Comparison of ENCODE assay signal across 8 mouse cellular contexts in the genomic region with DNA sequence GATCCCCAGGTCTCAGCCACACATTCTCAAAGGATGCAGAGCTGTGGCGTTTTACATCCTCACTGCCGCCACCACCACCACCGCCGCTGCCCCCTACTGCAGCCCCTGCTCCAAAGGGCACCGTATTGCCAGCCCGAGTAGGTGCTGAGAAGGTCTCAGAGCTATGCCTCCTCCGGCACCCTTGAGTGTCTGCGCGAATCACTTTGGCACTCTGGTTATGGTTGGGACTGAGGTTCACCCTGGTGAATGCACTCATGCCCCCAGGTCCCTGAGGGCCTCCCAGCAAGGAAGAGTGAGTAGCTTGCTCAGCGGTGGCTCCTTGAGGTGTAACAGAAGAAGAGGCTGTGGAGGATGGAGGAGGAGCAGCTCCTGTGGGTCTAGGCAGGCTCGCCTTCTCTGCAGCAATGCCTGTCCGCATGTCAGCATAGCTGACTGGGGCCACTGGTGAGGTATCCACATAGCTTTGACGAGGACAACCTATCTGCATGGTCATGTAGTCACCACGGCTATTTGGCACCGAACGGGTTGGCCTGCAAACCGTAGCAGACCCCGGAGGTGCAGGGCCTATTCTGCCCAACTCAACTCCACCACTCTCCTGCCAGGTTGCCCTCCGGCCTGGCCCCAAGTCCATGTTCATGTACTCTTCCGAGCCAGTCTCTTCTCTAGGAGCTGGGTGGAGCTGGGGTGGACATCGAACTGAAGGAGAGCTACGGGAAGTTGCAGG. TPM values are rescaled to one million over a fixed set of nuclear protein-coding genes. Genes with fewer than 3 reads are reported as not detected.
DNase-seq lines count a peak whose midpoint lies in the region; ATAC-seq and TF ChIP-seq lines count a peak whose summit lies in the region.

No protein-coding gene starts in this region.

- DNase-seq in heart, postnatal 10 days = peak; percentile 51 to 61

- H3K9ac ChIP-seq in embryonic facial prominence, embryonic 15.5 days = peak overlapping the region; percentile 21; the same call in 1 of the 2 replicates
- peak overlapping the region; percentile 57 for H3K9ac ChIP-seq in limb, embryonic 12.5 days (replicated peaks)
- peak overlapping the region; percentile 54 for H3K9ac ChIP-seq in neural tube, embryonic 14.5 days (replicated peaks; ENCODE audit: low read depth, low read length)

- no peak for ATAC-seq in erythroblast, adult 5-6 weeks (replicated peaks; ENCODE audit: low FRiP score, poor library complexity, severe bottlenecking)
- no peak for ATAC-seq in embryonic facial prominence, embryonic 15.5 days (ENCODE audit: insufficient number of reproducible peaks, low FRiP score, low TSS enrichment, low read depth)
- ATAC-seq in limb, embryonic 12.5 days (ENCODE audit: insufficient number of reproducible peaks, insufficient read depth, low FRiP score, low TSS enrichment, low read depth) = no peak
- no peak for ATAC-seq in neural tube, embryonic 14.5 days (ENCODE audit: low read depth)
- no peak for ATAC-seq in megakaryocyte, adult 5-6 weeks (ENCODE audit: poor library complexity, severe bottlenecking)

- TF ChIP-seq CTCF in E14TG2a.4 (conservative IDR thresholded peaks at IDR 0.05; ENCODE audit: low read length) = no peak

- peak overlapping the region; percentile 69 for H3K4me2 ChIP-seq in embryonic facial prominence, embryonic 15.5 days (replicated peaks)
- H3K4me2 ChIP-seq in limb, embryonic 12.5 days = peak overlapping the region; percentile 85
- peak overlapping the region; percentile 84 for H3K4me2 ChIP-seq in neural tube, embryonic 14.5 days (ENCODE audit: low read depth, low read length)

- peaks cover 8% of the 10 kb centered on the region; the same call in 1 of the 2 replicates for H3K36me3 ChIP-seq in erythroblast, embryonic 14.5 days (ENCODE audit: control insufficient read depth)
- H3K36me3 ChIP-seq in E14TG2a.4 (ENCODE audit: insufficient read depth, low read length) = no peaks in the 10 kb centered on the region
- peaks cover 10% of the 10 kb centered on the region; the same call in 1 of the 2 replicates for H3K36me3 ChIP-seq in embryonic facial prominence, embryonic 15.5 days
- H3K36me3 ChIP-seq in limb, embryonic 12.5 days = peaks cover 25% of the 10 kb centered on the region
- no peaks in the 10 kb centered on the region; the same call in 1 of the 2 replicates for H3K36me3 ChIP-seq in neural tube, embryonic 14.5 days (ENCODE audit: control insufficient read depth, insufficient read depth, low read length)

- H3K4me1 ChIP-seq in erythroblast, embryonic 14.5 days (ENCODE audit: control insufficient read depth) = peaks cover 16% of the 10 kb centered on the region
- H3K4me1 ChIP-seq in E14TG2a.4 (replicated peaks; ENCODE audit: low read depth, low read length) = peaks cover 46% of the 10 kb centered on the region
- H3K4me1 ChIP-seq in embryonic facial prominence, embryonic 15.5 days = peaks cover 46% of the 10 kb centered on the region
- H3K4me1 ChIP-seq in limb, embryonic 12.5 days (replicated peaks) = peaks cover 59% of the 10 kb centered on the region
- peaks cover 48% of the 10 kb centered on the region for H3K4me1 ChIP-seq in neural tube, embryonic 14.5 days (ENCODE audit: control insufficient read depth, insufficient read depth, low read length)

- H3K4me3 ChIP-seq in erythroblast, embryonic 14.5 days (replicated peaks) = peak overlapping the region; percentile 0
- H3K4me3 ChIP-seq in E14TG2a.4 (replicated peaks; ENCODE audit: low read length) = peak overlapping the region; percentile 39; the same call in 1 of the 2 replicates
- peak overlapping the region; percentile 63 for H3K4me3 ChIP-seq in embryonic facial prominence, embryonic 15.5 days (replicated peaks)
- peak overlapping the region; percentile 72 for H3K4me3 ChIP-seq in limb, embryonic 12.5 days (replicated peaks)
- peak overlapping the region; percentile 44 for H3K4me3 ChIP-seq in neural tube, embryonic 14.5 days (ENCODE audit: low read depth, low read length)

- intact Hi-C loops in heart, postnatal 10 days (cut with DNase I) = loop anchor here (2.0 to 10.0 kb wide), 3 partner anchors 88 to 552 kb away; no protein-coding TSS in a partner anchor

- WGBS in embryonic facial prominence, embryonic 15.5 days = 54% methylated on average over 22 of the region's 22 CpGs
- 68% methylated on average over 22 of the region's 22 CpGs for WGBS in limb, embryonic 12.5 days
- 58% methylated on average over 22 of the region's 22 CpGs for whole genome bisulfite sequencing in neural tube, embryonic 14.5 days

- peaks cover 6% of the 10 kb centered on the region for H3K9me3 ChIP-seq in erythroblast, embryonic 14.5 days (ENCODE audit: control insufficient read depth, low read length)
- no peaks in the 10 kb centered on the region for H3K9me3 ChIP-seq in E14TG2a.4 (ENCODE audit: low read length)
- H3K9me3 ChIP-seq in embryonic facial prominence, embryonic 15.5 days (replicated peaks) = no peaks in the 10 kb centered on the region
- no peaks in the 10 kb centered on the region; the same call in 1 of the 2 replicates for H3K9me3 ChIP-seq in limb, embryonic 12.5 days
- no peaks in the 10 kb centered on the region for H3K9me3 ChIP-seq in neural tube, embryonic 14.5 days (ENCODE audit: control insufficient read depth, low read length)

- peak overlapping the region; percentile 73 for H3K27ac ChIP-seq in embryonic facial prominence, embryonic 15.5 days (replicated peaks)
- peak overlapping the region; percentile 62 for H3K27ac ChIP-seq in limb, embryonic 12.5 days
- H3K27ac ChIP-seq in neural tube, embryonic 14.5 days (ENCODE audit: low read depth, low read length) = peak overlapping the region; percentile 39

- peaks cover 71% of the 10 kb centered on the region for H3K27me3 ChIP-seq in erythroblast, embryonic 14.5 days (ENCODE audit: control insufficient read depth)
- peaks cover 58% of the 10 kb centered on the region for H3K27me3 ChIP-seq in E14TG2a.4 (ENCODE audit: insufficient read depth, low read length)
- H3K27me3 ChIP-seq in embryonic facial prominence, embryonic 15.5 days = no peaks in the 10 kb centered on the region
- H3K27me3 ChIP-seq in limb, embryonic 12.5 days = 0 out of 2 replicates have a peak, but pooled peaks cover 6% of the 10 kb centered on the region
- no peaks in the 10 kb centered on the region for H3K27me3 ChIP-seq in neural tube, embryonic 14.5 days (ENCODE audit: control insufficient read depth, insufficient read depth, low read length)

RNA-seq across cellular contexts. Expression of gene Irs1, which starts 4.0 kb away (rescaled TPM):
- 0.01 TPM in 1 of 2 replicates, not detected in the other for polyA plus RNA-seq in erythroblast, embryonic 14.5 days (2012)
- total RNA-seq in erythroblast, adult 5-6 weeks (2015; ENCODE audit: low replicate concordance) = 0.42 TPM in 1 of 2 replicates, not detected in the other
- not detected in 2 replicates for total RNA-seq in erythroblast, adult 5-6 weeks (2017; ENCODE audit: low replicate concordance)
- polyA plus RNA-seq in embryonic facial prominence, embryonic 15.5 days (2015; fragmentation: Nextera tagmentation; extraction: Ambion mirVana) = 10.8 and 12.0 TPM in 2 replicates
- 10 to 100 TPM; 29.7 to 41.2 TPM for total RNA-seq in heart, postnatal 10 days (2021)
- 12.0 and 13.8 TPM in 2 replicates for polyA plus RNA-seq in limb, embryonic 12.5 days (2016; fragmentation: Nextera tagmentation; extraction: Ambion mirVana)
- polyA plus RNA-seq in neural tube, embryonic 14.5 days (2014; fragmentation: Nextera tagmentation; extraction: Ambion mirVana) = 9.4 and 11.4 TPM in 2 replicates
- 0.02 and 0.07 TPM in 2 replicates for total RNA-seq in megakaryocyte, adult 5-6 weeks (2015)
- total RNA-seq in megakaryocyte, adult 5-6 weeks (2017) = 0.16 TPM in 1 of 2 replicates, not detected in the other

RNA-seq across cellular contexts. Expression of gene Rhbdd1, which starts 29.0 kb away (rescaled TPM):
- polyA plus RNA-seq in erythroblast, embryonic 14.5 days (2012) = 0.13 and 0.15 TPM in 2 replicates
- total RNA-seq in erythroblast, adult 5-6 weeks (2015; ENCODE audit: low replicate concordance) = 3.6 and 5.2 TPM in 2 replicates
- total RNA-seq in erythroblast, adult 5-6 weeks (2017; ENCODE audit: low replicate concordance) = 4.6 and 7.6 TPM in 2 replicates
- polyA plus RNA-seq in embryonic facial prominence, embryonic 15.5 days (2015; fragmentation: Nextera tagmentation; extraction: Ambion mirVana) = 9.1 and 10.3 TPM in 2 replicates
- total RNA-seq in heart, postnatal 10 days (2021) = 10 to 100 TPM; 10.7 to 11.6 TPM
- polyA plus RNA-seq in limb, embryonic 12.5 days (2016; fragmentation: Nextera tagmentation; extraction: Ambion mirVana) = 7.7 and 8.4 TPM in 2 replicates
- 2.7 and 3.2 TPM in 2 replicates for polyA plus RNA-seq in neural tube, embryonic 14.5 days (2014; fragmentation: Nextera tagmentation; extraction: Ambion mirVana)
- total RNA-seq in megakaryocyte, adult 5-6 weeks (2015) = 13.0 and 14.8 TPM in 2 replicates
- 16.1 and 16.4 TPM in 2 replicates for total RNA-seq in megakaryocyte, adult 5-6 weeks (2017)

RNA-seq across cellular contexts. Expression of gene Gm9747, which starts 54.3 kb away (rescaled TPM):
- not detected in 2 replicates for polyA plus RNA-seq in erythroblast, embryonic 14.5 days (2012)
- total RNA-seq in erythroblast, adult 5-6 weeks (2015; ENCODE audit: low replicate concordance) = not detected in 2 replicates
- total RNA-seq in erythroblast, adult 5-6 weeks (2017; ENCODE audit: low replicate concordance) = not detected in 2 replicates
- polyA plus RNA-seq in embryonic facial prominence, embryonic 15.5 days (2015; fragmentation: Nextera tagmentation; extraction: Ambion mirVana) = 34.4 and 38.8 TPM in 2 replicates
- not detected for total RNA-seq in heart, postnatal 10 days (2021)
- polyA plus RNA-seq in limb, embryonic 12.5 days (2016; fragmentation: Nextera tagmentation; extraction: Ambion mirVana) = 29.1 and 30.9 TPM in 2 replicates
- polyA plus RNA-seq in neural tube, embryonic 14.5 days (2014; fragmentation: Nextera tagmentation; extraction: Ambion mirVana) = 33.9 and 35.4 TPM in 2 replicates
- not detected in 2 replicates for total RNA-seq in megakaryocyte, adult 5-6 weeks (2015)
- not detected in 2 replicates for total RNA-seq in megakaryocyte, adult 5-6 weeks (2017)

Comparison
In these comparisons a context has a peak if more than half of its experiments do, and no peak if none do; other contexts are left out.
1. H3K4me3 ChIP-seq: peak in every context shown above with its lines; median percentile 72 in limb, embryonic 12.5 days; 63 in embryonic facial prominence, embryonic 15.5 days; 44 in neural tube, embryonic 14.5 days; 39 in E14TG2a.4; 0 in erythroblast, embryonic 14.5 days.
2. RNA of gene Irs1, which starts 4.0 kb away (polyA plus RNA-seq): 12.0 to 13.8 TPM in limb, embryonic 12.5 days, 10.8 to 12.0 TPM in embryonic facial prominence, embryonic 15.5 days and 9.4 to 11.4 TPM in neural tube, embryonic 14.5 days; 0.01 TPM in erythroblast, embryonic 14.5 days; every median in the first group is over 10 times any median in the second.
3. RNA of gene Gm9747, which starts 54.3 kb away (polyA plus RNA-seq): 34.4 to 38.8 TPM in embryonic facial prominence, embryonic 15.5 days, 33.9 to 35.4 TPM in neural tube, embryonic 14.5 days and 29.1 to 30.9 TPM in limb, embryonic 12.5 days; not detected in erythroblast, embryonic 14.5 days; every median in the first group is over 10 times any median in the second.
4. Peak in every context shown above with its lines, with median percentiles within 50 percentile points of each other: H3K27ac ChIP-seq, H3K4me2 ChIP-seq and H3K9ac ChIP-seq.